Mouse (Mus musculus) heart, adult 8-10 months (tissue): ENCODE results near the gene Tiam1. TPM values are rescaled to one million over a fixed set of nuclear protein-coding genes. Genes with fewer than 3 reads are reported as not detected.
"Not testable (repeated sequence)": the region's sequence is repeated elsewhere in the genome, so short reads cannot be mapped to it uniquely, and the experiment has no call there.

Experiments
- DNase-seq: peaks from one replicate; pipeline ENCODE4 v3.0.0; 2022; ENCODE audit warnings: low spot score
- total RNA-seq, 4 experiments: library from RNA; stranded (reverse); gene quantifications; 2 replicates each; pipeline ENCODE4 v1.2.4; 2022

Tiam1 gene
- total RNA-seq, 4 experiments from 2014 or later, result 4.7 to 7.3 (median 6.7) TPM

- DNase-seq, result no peak
These were observed 34.1 kb downstream of the Tiam1 start for GRCm38 (mm10) chr16:90109500-90109899.

GRCm38 (mm10) chr16:90104714-90105459 is 38.7 kb downstream of the Tiam1 start:
- DNase-seq, result no peak

DNA sequence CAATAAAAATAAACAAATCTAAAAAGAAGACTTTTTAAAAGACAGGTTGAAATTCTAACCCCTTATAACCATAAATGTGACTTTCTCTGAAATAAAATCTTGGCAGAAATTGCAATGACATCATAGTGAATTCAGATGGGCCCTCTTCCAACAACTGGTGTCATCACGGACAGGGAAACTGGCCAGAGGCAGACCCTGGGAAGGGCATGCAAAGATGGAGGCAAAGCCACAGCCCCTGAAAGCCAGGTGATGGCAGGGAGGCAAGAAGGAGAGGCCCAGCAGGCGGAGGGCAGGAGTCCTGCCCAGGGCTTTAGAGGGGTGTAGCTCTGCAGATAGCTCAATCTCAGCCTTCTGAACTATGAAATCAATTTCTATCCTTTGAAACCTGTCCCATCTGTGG is 39.8 kb downstream of the Tiam1 start:
- no peak for DNase-seq

- no peak for DNase-seq
These were observed 41.0 kb downstream of the Tiam1 start for GRCm38 (mm10) chr16:90102596-90102995.

- DNase-seq, result no peak
These were observed 45.4 kb downstream of the Tiam1 start for GRCm38 (mm10) chr16:90098191-90098605.

GRCm38 (mm10) chr16:90097769-90098168 is 45.8 kb downstream of the Tiam1 start:
- DNase-seq, result no peak

DNA sequence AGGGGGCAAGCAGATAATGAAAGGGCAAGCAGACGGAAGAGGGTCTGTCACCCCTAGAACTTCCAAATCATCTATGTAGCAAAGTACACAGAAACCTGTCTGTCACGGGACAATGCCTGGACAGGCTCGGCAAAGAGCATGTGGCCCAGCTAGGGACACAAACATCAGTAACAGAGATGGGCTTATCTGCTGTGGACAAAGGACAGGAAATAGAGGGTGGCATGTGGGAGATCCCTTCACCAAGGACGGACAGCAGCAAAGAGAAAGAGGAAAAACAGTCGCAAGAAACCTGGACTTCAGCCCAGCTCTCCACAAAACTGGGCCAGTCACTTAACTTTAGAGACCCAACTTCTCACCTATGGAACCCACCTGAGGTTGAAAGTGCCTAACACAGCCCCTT is 47.6 kb downstream of the Tiam1 start:
- no peak for DNase-seq

GRCm38 (mm10) chr16:90093015-90093414 is 50.6 kb downstream of the Tiam1 start:
- no peak for DNase-seq

DNA sequence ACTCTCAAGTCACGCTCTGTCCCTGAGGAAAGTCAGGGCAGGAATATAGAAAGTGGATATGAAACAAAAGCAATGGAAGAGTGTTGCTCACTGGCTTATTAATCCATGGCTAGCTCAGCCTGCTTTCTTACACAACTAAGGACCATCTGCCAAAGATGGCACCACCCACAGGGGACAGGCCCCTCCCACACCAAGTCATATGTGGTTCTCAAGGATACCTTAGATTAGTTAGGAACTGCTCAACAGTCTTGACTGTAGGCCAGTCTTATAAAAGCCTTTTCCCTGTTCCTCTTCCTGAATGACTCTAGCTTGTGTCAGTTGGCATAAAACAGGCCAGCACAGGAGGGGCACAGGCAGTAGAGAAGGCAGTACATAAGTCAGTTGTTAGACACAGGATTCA is 51.7 kb downstream of the Tiam1 start:
- DNase-seq, result no peak

GRCm38 (mm10) chr16:90091112-90091720 is 52.4 kb downstream of the Tiam1 start:
- no peak for DNase-seq

GRCm38 (mm10) chr16:90090368-90090767 is 53.2 kb downstream of the Tiam1 start:
- DNase-seq, result no peak

- DNase-seq, result no peak
These were observed 56.3 kb downstream of the Tiam1 start for GRCm38 (mm10) chr16:90087256-90087655.

DNA sequence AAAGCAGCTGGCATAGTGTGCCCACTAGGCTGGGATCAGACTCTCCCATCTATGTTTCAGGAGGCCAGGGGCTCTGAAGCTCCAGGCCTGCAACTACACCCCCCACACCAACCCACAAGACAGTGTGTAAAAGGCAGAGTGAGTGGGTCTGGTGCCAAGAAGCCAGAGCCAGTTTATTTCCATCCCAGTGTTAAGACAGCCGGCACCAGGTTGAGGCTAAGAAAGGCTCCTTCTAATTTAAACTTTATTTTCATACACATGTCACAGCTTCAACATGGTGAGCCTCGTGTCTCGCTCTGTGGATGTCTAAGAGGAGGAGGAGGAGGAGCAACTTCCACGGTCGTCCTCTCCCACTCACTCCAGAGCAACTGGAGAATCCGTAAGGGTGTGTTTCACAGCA is 57.5 kb downstream of the Tiam1 start:
- DNase-seq, result no peak

- no peak for DNase-seq
These were observed 58.0 kb downstream of the Tiam1 start for GRCm38 (mm10) chr16:90085580-90085979.

DNA sequence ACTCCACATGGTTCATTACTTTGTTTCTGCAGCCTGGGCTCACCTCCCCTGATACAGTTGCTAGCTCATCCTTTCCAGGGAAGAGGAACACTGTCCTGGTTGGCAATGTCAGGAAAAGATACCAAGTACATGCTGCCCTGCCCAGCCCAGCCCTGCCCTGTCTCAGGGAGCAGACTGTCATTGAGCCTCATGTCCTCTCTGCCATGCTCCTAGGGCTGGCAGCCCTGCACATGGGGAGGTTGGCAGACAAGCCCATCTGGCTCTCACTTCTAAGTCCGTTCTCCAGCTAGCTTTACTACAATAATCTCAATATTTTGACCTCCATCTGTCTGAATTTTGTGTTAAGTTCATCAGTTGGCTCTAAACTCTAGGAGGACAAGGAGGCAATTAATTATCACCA is 62.4 kb downstream of the Tiam1 start:
- DNase-seq, result no peak

DNA sequence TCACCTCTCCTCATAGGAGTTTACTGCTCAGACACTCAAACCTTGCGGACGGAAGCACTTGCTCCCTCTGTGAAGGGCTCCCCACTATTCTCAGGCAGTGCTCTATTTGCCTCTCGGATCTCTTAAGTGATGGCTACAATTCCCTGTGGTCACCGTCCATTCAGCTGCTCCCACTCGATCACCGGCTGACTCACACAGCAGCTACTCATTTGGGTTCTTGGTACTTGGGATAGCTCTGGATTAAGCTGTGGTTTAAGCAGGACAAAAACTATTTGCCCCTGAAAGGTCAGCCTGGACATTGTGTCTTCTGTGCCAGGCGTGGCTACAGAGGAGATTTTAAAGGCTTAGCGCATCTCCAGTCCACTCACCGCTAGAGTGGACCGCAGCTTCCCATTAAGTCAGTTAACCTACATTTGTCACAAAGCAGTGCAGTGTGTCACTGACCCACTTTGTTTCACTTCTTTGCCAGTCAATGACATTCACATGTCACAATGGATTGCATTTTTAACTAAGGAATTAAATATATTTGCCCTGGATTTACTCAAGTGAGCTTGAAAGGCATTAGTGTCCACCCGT is 64.7 kb downstream of the Tiam1 start:
- no peak for DNase-seq

DNA sequence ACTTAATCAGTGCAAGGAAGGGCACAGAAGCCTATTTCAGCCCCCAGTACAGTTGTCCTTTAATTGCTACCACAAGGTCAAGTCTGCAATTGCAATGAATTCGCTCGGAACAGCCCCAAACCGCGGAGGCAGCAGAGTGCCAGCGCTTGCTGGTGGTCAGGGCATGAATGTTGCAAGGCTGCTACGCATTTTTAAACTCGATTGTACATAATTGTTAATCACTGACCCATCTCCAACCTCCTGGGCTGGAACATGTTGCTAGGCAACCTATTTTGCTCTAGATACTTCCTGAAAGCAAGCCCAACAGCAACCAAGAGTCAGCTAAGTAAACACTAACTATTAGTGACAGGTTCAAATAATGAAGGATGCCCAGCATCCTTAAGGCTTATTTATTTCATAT is 70.1 kb downstream of the Tiam1 start:
- no peak for DNase-seq

DNA sequence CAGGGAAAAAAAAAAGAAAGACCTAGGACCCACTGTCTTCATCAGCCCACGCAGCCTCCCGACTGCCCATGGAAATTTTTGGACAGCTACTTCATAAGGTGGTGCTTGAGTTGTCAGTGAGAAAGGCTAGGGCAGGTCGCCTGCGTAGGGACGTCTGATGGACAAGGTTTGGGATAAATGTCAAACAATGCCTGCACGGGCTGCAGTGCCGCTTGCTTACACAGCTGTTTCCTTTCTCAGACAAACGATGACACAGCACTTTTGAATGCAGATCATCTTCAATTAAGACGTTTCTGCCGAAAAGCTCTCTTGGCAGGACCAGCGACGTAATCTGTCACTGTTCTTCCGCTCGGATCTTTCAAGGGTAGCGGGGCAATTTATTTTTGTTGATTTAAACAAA is 70.9 kb downstream of the Tiam1 start:
- DNase-seq, result peak; percentile 23

GRCm38 (mm10) chr16:90071125-90071524 is 72.4 kb downstream of the Tiam1 start:
- DNase-seq, result not testable (repeated sequence)

GRCm38 (mm10) chr16:90070104-90070503 is 73.5 kb downstream of the Tiam1 start:
- no peak for DNase-seq

GRCm38 (mm10) chr16:90069197-90069596 is 74.4 kb downstream of the Tiam1 start:
- no peak for DNase-seq

DNA sequence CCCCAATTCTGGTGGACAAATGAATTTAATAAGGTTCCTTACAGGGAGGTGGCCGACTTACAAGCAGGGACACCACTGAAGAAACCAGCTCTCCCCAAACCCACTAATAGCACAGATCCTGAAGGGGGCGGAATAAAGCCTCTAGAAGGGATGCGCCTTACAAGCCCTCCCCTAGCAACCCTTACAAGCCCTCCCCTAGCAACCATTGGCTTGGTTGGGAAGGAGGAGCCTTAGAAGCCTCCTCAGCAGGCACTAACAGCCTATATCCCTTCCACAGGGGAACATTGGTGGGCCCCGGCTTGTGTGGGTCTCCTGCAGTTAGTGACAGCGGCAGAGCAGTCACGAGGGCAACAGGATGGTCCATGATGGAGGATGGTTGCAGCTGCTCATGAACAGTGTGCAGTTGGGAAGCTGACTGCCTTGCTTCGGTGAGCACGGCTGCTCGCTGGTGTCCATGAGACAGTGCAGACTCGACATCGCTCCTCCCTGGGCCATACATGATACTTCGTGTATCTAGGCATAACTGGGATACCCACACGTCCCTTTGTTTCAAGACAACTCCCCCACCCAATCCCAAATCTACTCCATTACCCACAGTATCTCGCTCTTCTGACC is 90.6 kb downstream of the Tiam1 start:
- no peak for DNase-seq

DNA sequence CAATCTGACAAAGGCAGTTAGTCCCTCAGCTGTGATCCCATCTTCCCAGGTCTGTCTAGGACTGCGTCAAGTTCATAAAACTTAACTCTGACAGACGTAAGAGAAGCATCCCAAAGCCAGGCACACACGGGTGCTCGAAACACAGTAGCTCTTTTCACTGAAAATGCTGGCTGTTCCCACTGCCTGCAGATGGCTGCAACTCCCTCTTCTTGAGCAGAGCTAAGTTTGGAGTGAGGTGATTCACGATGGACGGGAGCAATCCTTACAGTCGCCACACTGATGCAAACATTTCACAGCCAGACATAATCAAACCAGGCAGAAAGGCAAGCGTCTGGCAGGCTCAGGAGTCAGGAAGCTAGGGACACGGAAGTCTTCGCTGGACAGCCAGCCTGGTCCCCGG is 91.2 kb downstream of the Tiam1 start:
- no peak for DNase-seq
